Mouse (Mus musculus): Measurements from ENCODE around the gene Bdh2.

Bdh2 gene

GRCm38 (mm10) chr3:135280669-135281415, at the start of gene Bdh2:
Gene Bdh2, plus strand, starts transcription at chr3:135281221.
- peak; percentile 50 to 70 for DNase-seq (ENCODE audit: low spot score in 2 of 2)

- no peak for DNase-seq (ENCODE audit: low spot score in 2 of 2)
Observed at GRCm38 (mm10) chr3:135232058-135232457, 49.0 kb upstream of the Bdh2 start.

- DNase-seq (ENCODE audit: low spot score in 2 of 2), result no peak
Observed at GRCm38 (mm10) chr3:135232462-135232861, 48.6 kb upstream of the Bdh2 start.

GRCm38 (mm10) chr3:135245733-135246132, 35.3 kb upstream of the Bdh2 start:
- DNase-seq (ENCODE audit: low spot score in 2 of 2), result no peak

GRCm38 (mm10) chr3:135246828-135247227, 34.2 kb upstream of the Bdh2 start:
- no peak for DNase-seq (ENCODE audit: low spot score in 2 of 2)

GRCm38 (mm10) chr3:135249104-135249503, 31.9 kb upstream of the Bdh2 start:
- DNase-seq (ENCODE audit: low spot score in 2 of 2), result no peak

- no peak for DNase-seq (ENCODE audit: low spot score in 2 of 2)
Observed at GRCm38 (mm10) chr3:135251825-135252224, 29.2 kb upstream of the Bdh2 start.

GRCm38 (mm10) chr3:135254784-135255183, 26.2 kb upstream of the Bdh2 start:
- DNase-seq (ENCODE audit: low spot score in 2 of 2), result no peak

GRCm38 (mm10) chr3:135258919-135259318, 22.1 kb upstream of the Bdh2 start:
- no peak for DNase-seq (ENCODE audit: low spot score in 2 of 2)

GRCm38 (mm10) chr3:135260233-135260632, 20.8 kb upstream of the Bdh2 start:
- no peak for DNase-seq (ENCODE audit: low spot score in 2 of 2)

- DNase-seq (ENCODE audit: low spot score in 2 of 2), result no peak
Observed at GRCm38 (mm10) chr3:135268616-135269015, 12.4 kb upstream of the Bdh2 start.

- DNase-seq (ENCODE audit: low spot score in 2 of 2), result no peak
Observed at GRCm38 (mm10) chr3:135269391-135269990, 11.5 kb upstream of the Bdh2 start.

- DNase-seq (ENCODE audit: low spot score in 2 of 2), result no peak
Observed at GRCm38 (mm10) chr3:135272627-135273026, 8.4 kb upstream of the Bdh2 start.

GRCm38 (mm10) chr3:135273047-135273446, 8.0 kb upstream of the Bdh2 start:
- no peak for DNase-seq (ENCODE audit: low spot score in 2 of 2)

- no peak for DNase-seq (ENCODE audit: low spot score in 2 of 2)
Observed at GRCm38 (mm10) chr3:135280160-135280559, 861 bp upstream of the Bdh2 start.

- DNase-seq (ENCODE audit: low spot score in 2 of 2), result no peak
Observed at GRCm38 (mm10) chr3:135281701-135282100, 680 bp downstream of the Bdh2 start.

GRCm38 (mm10) chr3:135285256-135285655, 4.2 kb downstream of the Bdh2 start:
- no peak for DNase-seq (ENCODE audit: low spot score in 2 of 2)

- no peak for DNase-seq (ENCODE audit: low spot score in 2 of 2)
Observed at GRCm38 (mm10) chr3:135285807-135286206, 4.8 kb downstream of the Bdh2 start.

- no peak for DNase-seq (ENCODE audit: low spot score in 2 of 2)
Observed at GRCm38 (mm10) chr3:135288138-135288750, 7.2 kb downstream of the Bdh2 start.

GRCm38 (mm10) chr3:135289148-135289547, 8.1 kb downstream of the Bdh2 start:
- DNase-seq (ENCODE audit: low spot score in 2 of 2), result no peak

GRCm38 (mm10) chr3:135290249-135290894, 9.4 kb downstream of the Bdh2 start:
- DNase-seq (ENCODE audit: low spot score in 2 of 2), result peak in 1 of 2 experiments; percentile 7

- peak in 1 of 2 experiments; percentile 16 for DNase-seq (ENCODE audit: low spot score in 2 of 2)
Observed at GRCm38 (mm10) chr3:135293703-135294102, 12.7 kb downstream of the Bdh2 start.
